Mouse (Mus musculus) kidney, embryonic 15.5 days (tissue): ENCODE results near the gene Gm17026. TPM values are rescaled to one million over a fixed set of nuclear protein-coding genes. Genes with fewer than 3 reads are reported as not detected.
"Not testable (repeated sequence)": the region's sequence is repeated elsewhere in the genome, so short reads cannot be mapped to it uniquely, and the experiment has no call there.

Experiments
- ATAC-seq: fragments of 200-750 bp; cut with Nextera tagmentation; replicated peaks from 2 replicates; pipeline ENCODE4 v1.8.0; 2017; ENCODE audit warnings: moderate TSS enrichment; ENCODE audit not compliant: low FRiP score
- H3K27ac ChIP-seq: fragments of 300-500 bp; sonication (generic); 2 replicates; pipeline ENCODE4 v1.5.1; 2015; ENCODE audit warnings: mild to moderate bottlenecking, inconsistent platforms
- H3K27me3 ChIP-seq: fragments of 300-500 bp; sonication (generic); 2 replicates; pipeline ENCODE4 v1.6.1; 2015; ENCODE audit warnings: inconsistent platforms
- H3K36me3 ChIP-seq: fragments of 300-500 bp; sonication (generic); 2 replicates; pipeline ENCODE4 v1.6.1; 2015; ENCODE audit warnings: inconsistent platforms
- H3K4me1 ChIP-seq: fragments of 300-500 bp; sonication (generic); 2 replicates; pipeline ENCODE4 v1.6.1; 2015; ENCODE audit warnings: inconsistent platforms
- H3K4me2 ChIP-seq: fragments of 300-500 bp; sonication (generic); 2 replicates; pipeline ENCODE4 v1.6.1; 2015; ENCODE audit warnings: moderate library complexity, mild to moderate bottlenecking, inconsistent platforms
- H3K4me3 ChIP-seq: fragments of 300-500 bp; sonication (generic); replicated peaks from 2 replicates; pipeline ENCODE4 v1.5.1; 2015; ENCODE audit warnings: mild to moderate bottlenecking, inconsistent platforms
- H3K9ac ChIP-seq: fragments of 300-500 bp; sonication (generic); 2 replicates; pipeline ENCODE4 v1.6.1; 2015; ENCODE audit warnings: mild to moderate bottlenecking, inconsistent platforms
- H3K9me3 ChIP-seq: fragments of 300-500 bp; sonication (generic); replicated peaks from 2 replicates; pipeline ENCODE4 v1.6.1; 2016; ENCODE audit warnings: inconsistent platforms
- WGBS: fragments of 180-500 bp; shearing (Covaris S2); methylation state at CpG from one replicate; pipeline ENCODE4 v1.1.7; 2015; ENCODE audit warnings: mixed read lengths; 5-methylcytosine and 5-hydroxymethylcytosine counted together
- microRNA-seq: library from miRNA; unstranded; fragments of <30 nt; microRNA quantifications from one replicate; pipeline ENCODE4, GENCODE M21; 2016
- polyA plus RNA-seq: library from polyadenylated mRNA; unstranded; fragments of >200 nt; fragmentation: Nextera tagmentation; extraction: Ambion mirVana; gene quantifications from 2 replicates; pipeline ENCODE4 v1.2.1, GENCODE M21; 2015

The Gm17026 gene
- not detected in 2 replicates for polyA plus RNA-seq

GRCm38 (mm10) chr14:42259948-42260347 is at the start of gene Gm17026:
TSS of gene Gm17026 (minus strand) at chr14:42260048.
- H3K4me2 ChIP-seq, H3K4me1 ChIP-seq, H3K9me3 ChIP-seq, ATAC-seq, H3K27ac ChIP-seq, H3K27me3 ChIP-seq, H3K9ac ChIP-seq, H3K4me3 ChIP-seq, H3K36me3 ChIP-seq: not testable (repeated sequence)
- 88% methylated on average over 1 of the region's 3 CpGs for WGBS

- H3K4me2 ChIP-seq, H3K4me1 ChIP-seq, H3K27ac ChIP-seq, H3K4me3 ChIP-seq, H3K9me3 ChIP-seq, ATAC-seq, H3K36me3 ChIP-seq, H3K27me3 ChIP-seq, H3K9ac ChIP-seq: not testable (repeated sequence)
- 83% methylated on average over 1 of the region's 3 CpGs for WGBS
Measured at GRCm38 (mm10) chr14:42297258-42297657, 37.4 kb upstream of the Gm17026 start, which contains the start of gene Gm9611. TSS of gene Gm9611 (minus strand) at chr14:42297358.

DNA sequence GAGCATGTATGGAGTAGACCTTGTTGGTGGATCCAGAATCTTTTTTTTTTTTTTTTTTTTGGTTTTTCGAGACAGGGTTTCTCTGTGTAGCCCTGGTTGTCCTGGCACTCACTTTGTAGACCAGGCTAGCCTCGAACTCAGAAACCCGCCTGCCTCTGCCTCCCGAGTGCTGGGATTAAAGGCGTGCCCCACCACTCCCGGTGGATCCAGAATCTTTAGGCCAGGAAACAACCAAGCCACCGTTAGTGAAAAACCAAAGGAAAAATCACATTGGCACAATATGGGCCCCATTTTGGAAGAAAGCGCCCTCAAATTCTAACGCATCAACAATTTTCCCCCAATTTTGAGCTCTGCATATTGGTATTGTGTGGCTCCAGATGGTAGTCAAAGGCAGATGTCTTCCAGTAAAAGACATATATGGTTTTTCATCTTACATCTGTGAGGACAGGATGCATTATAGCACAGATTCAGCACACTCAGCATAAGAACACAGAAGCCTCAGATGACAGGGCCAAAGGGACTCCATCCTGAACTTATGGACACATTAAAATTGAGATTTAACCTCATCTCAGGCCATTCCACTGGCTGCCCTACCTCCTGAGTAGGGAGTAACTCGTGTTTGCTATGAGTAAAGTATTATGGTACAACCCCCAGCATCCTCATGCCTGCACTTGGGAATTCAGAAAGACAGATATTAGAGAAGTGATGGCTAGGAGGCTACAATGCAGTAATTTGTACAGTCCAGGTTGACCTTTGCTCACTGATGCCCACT is 42.9 kb downstream of the Gm17026 start:
- not testable (repeated sequence) for H3K4me3 ChIP-seq, H3K9me3 ChIP-seq, H3K9ac ChIP-seq, ATAC-seq, H3K4me2 ChIP-seq, H3K36me3 ChIP-seq, H3K27me3 ChIP-seq, H3K27ac ChIP-seq, H3K4me1 ChIP-seq
- 81% methylated on average over 9 of the region's 10 CpGs for WGBS

Small RNAs within 50 kb of the gene (microRNA-seq; reads per million reads assigned to microRNA genes)
- gene Gm25208 = not detected
- not detected for gene Gm25892

Other genes with a start within 250 kb of the Gm17026 start
- not detected in 2 replicates for gene Gm7951, start 142.7 kb downstream of the Gm17026 start, polyA plus RNA-seq
- not detected in 2 replicates for gene Gm17027, start 97.4 kb downstream of the Gm17026 start, polyA plus RNA-seq
- not detected in 2 replicates for gene Gm3573, start 69.3 kb downstream of the Gm17026 start, polyA plus RNA-seq
- not detected in 2 replicates for gene Gm9611, start 37.3 kb upstream of the Gm17026 start, polyA plus RNA-seq
- not detected in 2 replicates for gene Gm7995, start 50.2 kb upstream of the Gm17026 start, polyA plus RNA-seq
- not detected in 2 replicates for gene Gm8005, start 179.6 kb upstream of the Gm17026 start, polyA plus RNA-seq
- not detected in 2 replicates for gene Gm8011, start 203.8 kb upstream of the Gm17026 start, polyA plus RNA-seq
- not detected in 2 replicates for gene Gm8020, start 242.3 kb upstream of the Gm17026 start, polyA plus RNA-seq